Mouse (Mus musculus) heart, postnatal 25 days (tissue): ENCODE data around the gene Map7d2. TPM values are rescaled to one million over a fixed set of nuclear protein-coding genes. Genes with fewer than 3 reads are reported as not detected.
"Not testable (repeated sequence)": the region's sequence is repeated elsewhere in the genome, so short reads cannot be mapped to it uniquely, and the experiment has no call there.

Experiments used
- DNase-seq: peaks from one replicate; pipeline ENCODE4 v3.0.0; 2022; ENCODE audit warnings: low spot score
- intact Hi-C: fragments of 180-260 bp; cut with DNase I; formaldehyde crosslinking; loops from one replicate; pipeline ENCODE4 v1.15.1; 2025
- total RNA-seq, 2 experiments: library from RNA; stranded (reverse); gene quantifications; 2 replicates each; pipeline ENCODE4 v1.2.3; 2021

The Map7d2 gene
- 1 to 10 TPM; 1.0 to 1.4 TPM for total RNA-seq

- intact Hi-C loops = no loop called here
- no peak for DNase-seq
Observed at GRCm38 (mm10) chrX:159414130-159414828, at the start of gene Map7d2. Map7d2 (plus strand) TSS chrX:159414572.

- intact Hi-C loops = loop anchor here (10.0 kb wide), 1 partner anchor 163 kb away; no protein-coding TSS in a partner anchor
- DNase-seq = peak; percentile 52
Observed at GRCm38 (mm10) chrX:159371831-159372752, 42.3 kb upstream of the Map7d2 start, which contains the start of gene Eif1ax. Eif1ax (plus strand) TSS chrX:159372178.

- intact Hi-C loops = loop anchor here (10.0 kb wide), 1 partner anchor 162 kb away; no protein-coding TSS in a partner anchor
- DNase-seq = no peak
Observed at GRCm38 (mm10) chrX:159372753-159373144, 41.6 kb upstream of the Map7d2 start.

GRCm38 (mm10) chrX:159387105-159387504 lies 27.3 kb upstream of the Map7d2 start:
- DNase-seq = no peak
- intact Hi-C loops = no loop called here

DNA sequence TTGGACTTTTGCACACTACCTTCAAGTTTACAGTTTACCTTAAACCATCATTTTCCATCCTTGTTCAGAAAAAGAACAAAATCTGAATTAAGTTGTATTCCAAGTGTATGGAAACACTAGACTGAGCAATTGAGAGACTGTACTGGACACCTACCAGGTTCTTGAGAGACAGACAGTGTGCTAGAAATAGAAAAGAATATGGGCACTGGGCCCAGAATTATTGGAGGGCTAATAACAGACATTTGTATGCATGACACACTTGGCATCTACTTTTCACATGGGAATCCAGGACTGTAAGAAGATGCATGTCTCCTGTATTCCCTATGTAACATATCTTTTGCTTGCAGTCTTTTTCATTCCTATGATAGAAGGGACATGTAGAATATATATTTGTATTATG lies 25.4 kb upstream of the Map7d2 start:
- intact Hi-C loops = no loop called here
- no peak for DNase-seq

DNA sequence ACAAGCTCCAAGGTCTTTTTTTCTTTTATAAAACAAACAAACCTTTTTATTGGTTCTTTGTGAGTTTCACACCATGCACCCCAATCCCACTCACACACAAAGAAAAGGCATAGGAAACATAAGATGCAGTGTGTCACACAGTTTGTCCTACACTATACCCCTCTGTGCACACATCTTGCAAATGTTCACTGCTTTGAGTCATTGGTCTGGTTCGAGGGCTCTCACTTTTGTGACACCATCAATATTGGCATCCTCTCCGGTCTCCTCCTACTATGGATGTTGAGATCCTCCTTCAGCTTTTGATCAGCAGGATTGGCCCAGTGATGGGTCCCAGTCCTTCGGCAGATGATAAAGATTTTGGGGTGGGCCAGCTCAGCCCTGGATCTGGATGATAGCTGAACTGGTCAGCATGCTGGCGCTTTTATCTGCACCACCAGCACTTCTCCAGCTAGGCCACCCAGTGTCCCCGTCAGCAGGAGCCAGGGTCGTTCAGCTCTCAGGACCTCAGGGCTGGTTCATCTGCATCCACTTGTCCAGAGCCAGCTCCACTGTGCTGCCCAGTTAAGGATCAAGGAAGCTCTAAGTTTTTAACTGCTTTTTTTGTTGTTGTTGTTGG lies 23.9 kb upstream of the Map7d2 start:
- intact Hi-C loops = no loop called here
- no peak for DNase-seq

DNA sequence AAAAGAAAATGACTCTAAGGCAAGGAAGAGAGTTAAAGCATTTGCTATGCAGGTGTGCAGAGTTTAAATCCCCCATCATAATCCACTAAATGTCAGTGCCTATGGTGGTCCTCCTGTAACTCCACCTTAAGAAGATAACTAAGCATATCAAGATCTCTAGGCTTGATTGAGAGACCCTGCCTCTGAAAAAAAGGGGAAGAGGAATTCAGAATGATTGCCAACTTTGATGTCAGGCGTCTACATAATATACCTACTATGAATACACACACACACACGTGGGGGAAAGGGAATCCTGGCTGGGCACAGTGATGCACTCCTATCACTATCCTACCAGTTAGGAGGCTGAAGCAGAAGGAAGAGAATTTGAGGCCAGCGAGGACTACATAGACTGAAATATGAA lies 23.1 kb upstream of the Map7d2 start:
- intact Hi-C loops = no loop called here
- no peak for DNase-seq

GRCm38 (mm10) chrX:159409253-159409652 lies 5.1 kb upstream of the Map7d2 start:
- intact Hi-C loops = no loop called here
- DNase-seq = no peak

GRCm38 (mm10) chrX:159414829-159415673 lies 679 bp downstream of the Map7d2 start:
- DNase-seq = no peak
- intact Hi-C loops = no loop called here

DNA sequence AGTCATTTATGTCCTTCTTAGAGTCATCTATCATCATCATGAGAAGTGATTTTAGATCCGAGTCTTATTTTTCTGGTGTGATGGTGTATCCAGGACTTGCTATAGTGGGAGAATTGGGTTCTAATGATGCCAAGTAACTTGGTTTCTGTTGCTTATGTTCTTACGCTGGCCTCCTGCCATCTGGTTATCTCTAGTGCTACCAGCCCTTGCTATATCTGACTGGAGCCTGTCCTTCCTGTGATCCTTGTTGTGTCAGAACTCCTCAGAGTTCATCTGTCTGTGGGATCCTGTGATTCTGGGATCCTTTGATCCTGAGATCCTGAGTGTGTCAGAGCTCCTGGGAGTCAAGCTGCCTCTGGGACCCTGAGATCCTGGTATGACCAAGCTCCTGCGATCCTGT lies 16.1 kb downstream of the Map7d2 start:
- intact Hi-C loops, DNase-seq: not testable (repeated sequence)

GRCm38 (mm10) chrX:159442128-159442527 lies 27.8 kb downstream of the Map7d2 start:
- intact Hi-C loops = loop anchor here (2.0 kb wide), 1 partner anchor 165 kb away; no protein-coding TSS in a partner anchor
- no peak for DNase-seq

- DNase-seq = no peak
- intact Hi-C loops = no loop called here
Observed at GRCm38 (mm10) chrX:159447133-159447532, 32.8 kb downstream of the Map7d2 start.

- intact Hi-C loops = no loop called here
- DNase-seq = no peak
Observed at GRCm38 (mm10) chrX:159459006-159459654, 44.8 kb downstream of the Map7d2 start.

DNA sequence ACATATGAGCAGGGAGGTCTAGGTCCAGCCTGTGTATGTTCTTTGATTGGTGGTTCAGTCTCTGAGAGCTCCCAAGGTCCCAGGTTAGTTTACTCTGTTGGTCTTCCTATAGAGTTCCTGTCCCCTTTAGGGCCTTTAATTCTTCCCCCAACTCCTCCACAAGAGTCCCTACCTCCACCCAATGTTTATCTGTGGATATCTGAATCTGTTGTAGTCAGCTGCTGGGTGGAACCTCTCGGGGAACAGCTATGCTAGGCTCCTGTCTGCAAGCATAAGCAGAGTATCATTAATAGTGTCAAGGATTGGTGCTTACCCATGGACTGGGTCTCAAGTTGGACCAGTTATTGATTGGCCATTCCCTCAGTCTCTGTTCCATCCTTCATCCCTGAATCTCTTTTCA lies 60.4 kb downstream of the Map7d2 start:
- DNase-seq = no peak
- intact Hi-C loops = no loop called here

GRCm38 (mm10) chrX:159478243-159478940 lies 64.0 kb downstream of the Map7d2 start:
- intact Hi-C loops, DNase-seq: not testable (repeated sequence)

GRCm38 (mm10) chrX:159484247-159484646 lies 69.9 kb downstream of the Map7d2 start:
- intact Hi-C loops = no loop called here
- no peak for DNase-seq

DNA sequence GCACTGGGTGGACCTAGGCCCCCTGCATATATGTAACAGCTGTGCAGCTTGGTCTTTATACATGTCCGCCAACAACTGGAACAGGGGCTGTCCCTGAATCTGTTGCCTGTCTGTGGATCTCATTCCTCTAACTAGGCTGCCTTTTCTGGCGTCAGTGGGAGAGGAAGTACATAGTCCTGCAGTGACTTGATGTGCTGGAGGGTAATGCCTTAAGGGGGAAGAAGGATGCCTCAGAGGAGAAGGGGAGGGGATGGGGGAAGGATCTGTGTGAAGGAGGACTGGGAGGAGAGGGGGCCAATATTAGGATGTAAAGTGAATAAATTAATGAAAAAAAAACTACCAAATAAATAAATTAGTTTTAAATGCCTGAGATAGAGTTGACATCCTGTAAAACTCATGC lies 88.8 kb downstream of the Map7d2 start:
- intact Hi-C loops = no loop called here
- DNase-seq = no peak

DNA sequence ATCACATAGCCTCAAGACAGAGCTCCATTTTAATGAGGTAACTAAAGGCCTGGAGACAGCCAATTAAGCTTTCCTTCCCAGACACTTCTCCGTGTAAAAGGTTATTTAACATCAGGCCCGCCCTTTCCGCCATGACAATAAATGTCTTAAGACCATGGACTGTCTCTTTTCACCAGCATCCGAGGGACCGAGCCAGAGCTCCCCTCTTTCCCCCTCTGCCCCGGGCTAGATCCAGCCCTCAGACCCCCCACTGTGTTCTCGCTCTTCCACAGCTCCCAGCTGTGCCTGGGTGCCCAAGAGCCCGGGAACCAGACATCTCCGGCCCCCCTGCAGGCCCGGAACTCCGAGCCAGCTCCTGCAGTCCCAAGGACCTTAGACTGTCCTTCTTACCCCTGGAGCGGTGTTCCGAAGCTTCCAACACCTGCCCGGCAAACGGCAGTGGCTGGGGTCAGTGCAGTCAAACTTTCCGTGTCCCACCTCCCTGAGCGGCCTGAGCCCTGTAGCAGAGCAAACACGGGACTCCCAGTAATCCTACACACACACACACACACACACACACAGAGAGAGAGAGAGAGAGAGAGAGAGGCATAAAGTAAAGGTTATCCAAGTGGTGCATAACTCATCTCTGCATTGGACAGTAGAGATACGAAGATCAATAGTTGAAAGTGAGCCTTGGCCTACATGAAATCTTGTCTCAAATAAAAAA lies 94.1 kb downstream of the Map7d2 start:
- intact Hi-C loops = no loop called here
- DNase-seq = no peak
